Mouse (Mus musculus) R1 (cell line): ENCODE measurements at regions not wholly inside any gene's neighbourhood (a gene's known extent, or its start where the extent isn't known, plus 50 kb on each side); places are given as distances from the start of the nearest gene placed in this dataset.

ENCODE experiments used
- DNase-seq: peaks from one replicate; pipeline ENCODE4 v3.0.0-alpha.2; 2018; ENCODE audit warnings: low read depth, low spot score

DNA sequence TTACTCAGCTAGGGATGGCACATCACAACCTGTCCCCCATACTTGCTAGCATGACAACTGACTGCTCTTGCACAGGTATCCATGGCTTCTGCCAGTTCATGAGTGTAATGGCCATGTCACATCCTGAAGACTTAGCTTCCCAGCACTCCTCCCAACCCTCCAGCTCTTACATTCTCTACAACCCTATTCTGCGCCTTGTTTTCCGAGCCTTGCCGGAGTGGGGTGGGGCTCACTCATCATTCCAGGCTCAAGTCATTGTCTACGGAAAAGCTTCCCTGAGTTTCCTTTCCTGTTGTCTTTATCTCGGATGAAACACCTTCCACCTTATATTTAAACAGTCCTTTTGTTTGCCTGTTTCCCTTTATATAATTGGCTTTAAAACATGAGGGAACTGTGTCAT lies 69.6 kb downstream of the Prdm13 start:
- peak; percentile 53 for DNase-seq

DNA sequence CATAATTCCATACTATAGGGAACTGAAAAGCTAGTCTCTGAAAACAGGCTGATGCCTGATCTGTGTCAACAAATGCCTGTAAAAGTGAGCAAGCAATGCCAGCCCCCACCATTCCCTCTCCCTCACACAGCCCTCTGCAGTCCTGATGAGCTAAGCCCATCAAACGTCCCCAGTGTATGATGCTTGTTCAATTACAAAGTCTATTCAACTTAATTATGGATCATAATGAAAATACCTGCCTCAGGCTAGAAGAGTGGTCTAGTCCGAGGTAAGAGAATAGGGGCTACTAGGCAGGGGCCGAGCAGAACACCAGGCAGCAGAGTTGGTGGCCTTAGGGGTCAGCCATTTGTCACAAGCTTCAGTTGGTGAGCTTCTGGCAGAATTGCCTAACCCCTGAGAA lies 71.3 kb downstream of the Prdm13 start:
- DNase-seq: no peak

DNA sequence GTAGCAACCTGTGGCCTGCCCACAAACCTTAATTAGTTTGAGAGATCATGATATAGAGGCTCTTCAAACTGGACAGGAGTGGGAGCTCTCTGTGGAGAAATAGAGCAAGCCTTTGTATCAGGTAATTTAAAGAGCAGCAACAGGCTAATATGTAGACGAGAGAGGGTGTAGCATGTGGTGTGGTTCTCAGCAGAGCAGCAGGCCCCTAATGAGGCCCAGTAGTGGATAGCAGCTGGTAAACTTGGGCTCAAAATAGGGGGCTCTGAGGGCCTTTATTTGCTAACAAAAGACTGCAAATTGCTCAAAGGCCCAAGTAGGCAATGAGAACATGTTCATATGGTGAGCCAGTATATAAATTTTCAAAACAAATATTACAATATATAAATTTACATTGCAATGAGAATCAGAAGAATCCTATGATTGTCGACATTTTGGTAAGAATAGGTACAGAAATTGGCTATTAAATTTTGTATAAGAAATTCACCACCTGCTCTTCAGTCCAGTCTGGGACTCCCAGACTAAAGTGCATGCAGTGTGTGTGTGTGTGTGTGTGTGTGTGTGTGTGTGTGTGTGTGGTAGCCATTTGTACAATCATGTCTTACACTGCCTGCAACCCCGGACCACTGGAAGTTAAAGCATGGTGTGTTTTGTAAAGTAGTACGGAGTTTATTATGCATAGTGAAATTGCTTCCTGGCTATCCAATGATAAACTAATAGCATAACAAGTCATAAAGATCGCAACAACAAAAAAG lies 74.1 kb downstream of the Prdm13 start:
- no peak for DNase-seq

DNA sequence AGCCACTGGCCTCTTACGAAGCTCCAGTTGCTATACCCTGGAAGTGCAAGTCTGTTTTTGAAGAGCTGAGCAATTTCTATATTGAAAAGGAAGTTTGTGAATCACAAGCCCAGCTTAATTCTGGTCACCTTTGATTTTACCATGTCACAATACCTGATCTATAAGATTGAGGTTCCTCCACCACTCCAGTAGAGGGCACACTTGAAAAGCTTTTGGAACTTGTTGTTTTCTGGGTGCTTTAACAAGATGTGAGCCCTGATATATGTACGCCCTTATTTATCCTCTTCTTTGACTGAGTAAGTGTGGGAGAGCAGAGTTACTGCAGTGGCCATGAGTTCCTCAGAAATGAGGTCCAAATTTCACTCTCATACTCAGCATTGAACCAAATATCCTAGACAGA lies 87.7 kb downstream of the Prdm13 start:
- DNase-seq: peak; percentile 44

DNA sequence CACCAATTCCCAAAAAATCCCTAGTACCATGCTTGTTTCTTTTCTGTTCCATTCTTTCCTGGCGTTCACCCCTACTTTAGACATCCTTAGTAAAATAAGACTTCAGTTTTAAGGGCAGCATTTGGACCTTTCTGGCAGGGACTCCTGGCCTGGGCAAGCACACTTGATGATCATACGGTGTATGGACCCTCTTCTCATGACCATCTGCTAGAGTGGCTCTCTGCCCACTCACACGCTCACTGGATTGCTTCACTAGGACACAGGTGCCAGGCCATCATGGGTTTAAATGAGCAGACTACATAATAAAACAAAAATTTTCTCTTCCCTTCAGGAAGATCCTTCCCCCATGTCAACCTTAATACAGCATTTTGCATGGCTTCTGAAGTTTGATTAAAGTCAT lies 138.0 kb downstream of the Prdm13 start:
- DNase-seq: no peak

DNA sequence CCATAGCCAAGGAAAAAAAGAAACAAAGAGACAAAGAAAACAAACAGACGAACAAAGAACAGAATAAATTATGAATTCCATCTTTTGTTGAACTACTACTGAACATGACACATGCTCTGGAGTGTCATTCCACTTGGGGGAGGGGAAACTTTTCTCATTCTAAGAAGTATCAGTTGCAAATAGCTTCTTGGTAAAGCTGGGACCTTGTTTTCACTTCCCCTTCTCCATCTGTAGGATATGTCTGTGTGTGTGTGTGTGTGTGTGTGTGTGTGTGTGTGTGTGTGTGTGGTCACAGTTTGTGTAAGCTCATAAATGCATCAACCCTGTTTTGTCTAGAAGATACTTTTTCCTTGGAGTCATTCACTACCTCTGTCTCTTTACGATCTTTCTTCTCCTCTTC lies 146.2 kb downstream of the Prdm13 start:
- no peak for DNase-seq

DNA sequence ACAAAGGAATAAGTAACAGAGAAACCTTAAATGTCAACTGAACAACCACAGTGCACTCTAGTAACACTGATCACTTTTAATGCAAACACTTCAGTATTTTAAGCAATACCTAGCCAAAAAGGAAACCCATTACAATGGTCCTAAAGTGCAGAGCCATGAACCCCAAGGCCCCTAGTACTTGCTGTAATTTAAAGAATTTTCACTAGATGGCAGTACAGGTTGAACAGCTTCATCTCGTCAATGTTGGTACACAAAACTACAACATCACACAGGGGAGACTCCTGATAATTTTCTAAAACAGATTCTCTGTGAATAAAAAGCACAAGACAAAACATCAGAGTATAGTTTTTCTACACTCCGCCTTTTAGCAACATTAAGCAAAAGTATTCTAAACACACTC lies 149.8 kb downstream of the Prdm13 start:
- DNase-seq: peak; percentile 33

DNA sequence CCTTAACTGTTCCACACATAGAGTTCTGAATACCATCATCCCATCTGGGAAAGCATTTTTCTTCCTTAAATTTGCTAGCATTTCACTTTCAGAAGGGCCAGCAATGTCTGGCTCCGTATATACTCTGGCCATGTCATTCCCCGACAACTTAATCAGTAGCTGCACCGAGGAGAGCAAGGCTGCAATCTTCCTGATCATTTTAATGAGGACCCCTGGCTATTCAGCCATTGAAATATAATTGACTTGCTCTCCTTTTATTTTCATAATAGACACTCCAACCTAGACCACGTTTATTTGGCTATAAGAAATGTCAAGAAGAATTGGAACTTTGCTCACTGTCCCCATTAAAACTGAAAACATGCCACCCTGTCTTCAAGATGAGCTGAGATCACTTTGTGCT lies 153.6 kb downstream of the Prdm13 start:
- no peak for DNase-seq
